Mouse (Mus musculus) kidney, embryonic 14.5 days (tissue): ENCODE measurements around the gene Igf2r. TPM values are rescaled to one million over a fixed set of nuclear protein-coding genes. Genes with fewer than 3 reads are reported as not detected.

Experiments
- ATAC-seq: fragments of 200-750 bp; cut with Nextera tagmentation; 2 replicates; pipeline ENCODE4 v1.8.0; 2017; ENCODE audit warnings: moderate number of reproducible peaks, mild to moderate bottlenecking, moderate TSS enrichment, moderate library complexity; ENCODE audit not compliant: low FRiP score, low TSS enrichment
- H3K27ac ChIP-seq: fragments of 300-500 bp; sonication (generic); 2 replicates; pipeline ENCODE4 v1.5.1; 2014; ENCODE audit warnings: low read depth, mild to moderate bottlenecking, low read length, moderate library complexity, mixed read lengths
- H3K27me3 ChIP-seq: fragments of 300-500 bp; sonication (generic); 2 replicates; pipeline ENCODE4 v1.6.1; 2014; ENCODE audit warnings: mild to moderate bottlenecking, low read length; ENCODE audit not compliant: control insufficient read depth, insufficient read depth
- H3K36me3 ChIP-seq: fragments of 300-500 bp; sonication (generic); 2 replicates; pipeline ENCODE4 v1.6.1; 2014; ENCODE audit warnings: low read length, mixed read lengths; ENCODE audit not compliant: control insufficient read depth, insufficient read depth
- H3K4me1 ChIP-seq: fragments of 300-500 bp; sonication (generic); 2 replicates; pipeline ENCODE4 v1.6.1; 2014; ENCODE audit warnings: low read length, mixed read lengths; ENCODE audit not compliant: control insufficient read depth, insufficient read depth
- H3K4me2 ChIP-seq: fragments of 300-500 bp; sonication (generic); replicated peaks from 2 replicates; pipeline ENCODE4 v1.6.1; 2014; ENCODE audit warnings: low read depth, mild to moderate bottlenecking, low read length
- H3K4me3 ChIP-seq: fragments of 300-500 bp; sonication (generic); 2 replicates; pipeline ENCODE4 v1.5.1; 2014; ENCODE audit warnings: mild to moderate bottlenecking, low read length
- H3K9ac ChIP-seq: fragments of 300-500 bp; sonication (generic); 2 replicates; pipeline ENCODE4 v1.6.1; 2014; ENCODE audit warnings: low read depth, mild to moderate bottlenecking, low read length, moderate library complexity
- H3K9me3 ChIP-seq: fragments of 300-500 bp; sonication (generic); 2 replicates; pipeline ENCODE4 v1.6.1; 2016; ENCODE audit warnings: low read length; ENCODE audit not compliant: control insufficient read depth
- WGBS: fragments of 180-500 bp; shearing (Covaris S2); extraction: QIAGEN DNeasy Blood & Tissue Kit; methylation state at CpG from one replicate; pipeline ENCODE4 v1.1.7; 2014; 5-methylcytosine and 5-hydroxymethylcytosine counted together
- polyA plus RNA-seq: library from polyadenylated mRNA; unstranded; fragments of >200 nt; fragmentation: Nextera tagmentation; extraction: Ambion mirVana; gene quantifications from 2 replicates; pipeline ENCODE4 v1.2.1, GENCODE M21; 2014

The Igf2r gene
- polyA plus RNA-seq, 1 experiment from 2014 or later: 37.8 TPM

DNA sequence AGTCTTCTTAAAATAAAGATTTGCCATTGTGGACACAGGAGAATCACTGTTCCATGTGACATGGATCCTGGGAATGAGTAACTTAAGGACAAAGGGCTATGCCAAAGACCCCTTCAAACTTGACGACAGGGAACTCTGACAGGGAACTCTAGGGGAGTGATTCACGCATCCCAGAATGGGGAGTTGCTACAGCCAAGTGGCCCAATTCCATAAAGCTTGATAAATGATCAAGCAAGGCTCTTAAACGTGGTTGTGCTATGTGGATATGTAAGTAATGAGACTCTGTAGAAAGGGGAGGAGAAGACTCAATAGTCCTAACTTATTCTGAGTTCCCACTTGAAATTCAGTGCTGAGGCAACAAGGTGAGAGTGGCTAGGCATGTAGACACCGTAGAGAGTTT lies 134.7 kb downstream of the Igf2r start:
- H3K4me2 ChIP-seq: no peak overlapping the region
- H3K27me3 ChIP-seq: no peaks in the 10 kb centered on the region
- 40% methylated on average over 4 of the region's 4 CpGs for WGBS
- H3K9me3 ChIP-seq: no peaks in the 10 kb centered on the region
- H3K4me1 ChIP-seq: 0 out of 2 replicates have a peak, but pooled peaks cover 4% of the 10 kb centered on the region
- ATAC-seq: no peak
- no peak overlapping the region for H3K9ac ChIP-seq
- no peak overlapping the region for H3K27ac ChIP-seq
- H3K36me3 ChIP-seq: no peaks in the 10 kb centered on the region
- no peak overlapping the region for H3K4me3 ChIP-seq

Other genes with a start within 250 kb of the Igf2r start
- gene Slc22a2, start 185.5 kb downstream of the Igf2r start, polyA plus RNA-seq: 0.23 and 1.8 TPM in 2 replicates
- 0.63 and 1.2 TPM in 2 replicates for gene Slc22a1, start 93.8 kb downstream of the Igf2r start, polyA plus RNA-seq
- 0.26 and 0.66 TPM in 2 replicates for gene Mas1, start 98.5 kb upstream of the Igf2r start, polyA plus RNA-seq
- not detected in 2 replicates for gene Mrgprh, start 106.4 kb upstream of the Igf2r start, polyA plus RNA-seq
- gene Pnldc1, start 140.6 kb upstream of the Igf2r start, polyA plus RNA-seq: 1.3 and 1.7 TPM in 2 replicates
- 407 and 495 TPM in 2 replicates for gene Tcp1, start 146.0 kb upstream of the Igf2r start, polyA plus RNA-seq
- 186 and 194 TPM in 2 replicates for gene Mrpl18, start 146.7 kb upstream of the Igf2r start, polyA plus RNA-seq
- gene Acat3, start 170.9 kb upstream of the Igf2r start, polyA plus RNA-seq: 0.61 and 0.76 TPM in 2 replicates
- gene Acat2, start 191.1 kb upstream of the Igf2r start, polyA plus RNA-seq: 78.4 and 95.7 TPM in 2 replicates
- gene Wtap, start 224.5 kb upstream of the Igf2r start, polyA plus RNA-seq: 146 and 173 TPM in 2 replicates
- gene Sod2, start 237.2 kb upstream of the Igf2r start, polyA plus RNA-seq: 139 and 144 TPM in 2 replicates